Mouse (Mus musculus) left cerebral cortex, postnatal 4 days (tissue): ENCODE results near the gene Tnk1. TPM values are rescaled to one million over a fixed set of nuclear protein-coding genes. Genes with fewer than 3 reads are reported as not detected.

Source experiments
- DNase-seq: peaks from one replicate; pipeline ENCODE4 v3.0.0-alpha.2; 2022
- intact Hi-C: fragments of 180-260 bp; cut with DNase I; formaldehyde crosslinking; loops from one replicate; pipeline ENCODE4 v1.15.1; 2025
- total RNA-seq, 2 experiments: library from RNA; stranded (reverse); gene quantifications; 2 replicates each; pipeline ENCODE4 v1.2.3; 2021

Tnk1 gene
- total RNA-seq, 2 experiments from 2014 or later: not detected

GRCm38 (mm10) chr11:69846198-69846680 lies 12.3 kb downstream of the Tnk1 start, which contains the start of gene Plscr3:
Gene Plscr3, plus strand, starts transcription at chr11:69846376.
- peak; percentile 97 for DNase-seq
- intact Hi-C loops: no loop called here

GRCm38 (mm10) chr11:69838714-69839104 lies 19.8 kb downstream of the Tnk1 start:
- no peak for DNase-seq
- intact Hi-C loops: loop anchor here (5.0 kb wide), 1 partner anchor 36 kb away; the partner anchor contains the start of gene Fgf11

GRCm38 (mm10) chr11:69837952-69838713 lies 20.4 kb downstream of the Tnk1 start, which contains the start of gene Tmem256:
Gene Tmem256, plus strand, starts transcription at chr11:69838514.
- DNase-seq: peak; percentile 98
- intact Hi-C loops: loop anchor here (5.0 kb wide), 1 partner anchor 36 kb away; the partner anchor contains the start of gene Fgf11

GRCm38 (mm10) chr11:69837604-69837951 lies 21.0 kb downstream of the Tnk1 start, which contains the start of gene Nlgn2:
Gene Nlgn2, minus strand, starts transcription at chr11:69837784.
- intact Hi-C loops: loop anchor here (5.0 kb wide), 1 partner anchor 35 kb away; the partner anchor contains the start of gene Fgf11
- DNase-seq: peak; percentile 89

- intact Hi-C loops: loop anchor here (5.0 kb wide), 1 partner anchor 35 kb away; the partner anchor contains the start of gene Fgf11
- DNase-seq: peak; percentile 44
These were observed 21.6 kb downstream of the Tnk1 start for GRCm38 (mm10) chr11:69836703-69837576.

GRCm38 (mm10) chr11:69835966-69836335 lies 22.6 kb downstream of the Tnk1 start:
- intact Hi-C loops: loop anchor here (5.0 kb wide), 1 partner anchor 34 kb away; the partner anchor contains the start of gene Fgf11

GRCm38 (mm10) chr11:69835326-69835965 lies 23.1 kb downstream of the Tnk1 start:
- no peak for DNase-seq
- intact Hi-C loops: loop anchor here (5.0 kb wide), 1 partner anchor 33 kb away; the partner anchor contains the start of gene Fgf11

More at GRCm38 (mm10) chr11:69835966-69836335, 22.6 kb downstream of the Tnk1 start:
- no peak for DNase-seq

GRCm38 (mm10) chr11:69834001-69834549 lies 24.5 kb downstream of the Tnk1 start:
- intact Hi-C loops: no loop called here
- no peak for DNase-seq

- DNase-seq: no peak
- intact Hi-C loops: no loop called here
These were observed 25.0 kb downstream of the Tnk1 start for GRCm38 (mm10) chr11:69833554-69833953.

- intact Hi-C loops: no loop called here
- no peak for DNase-seq
These were observed 29.7 kb downstream of the Tnk1 start for GRCm38 (mm10) chr11:69828832-69829231.

- no peak for DNase-seq
- intact Hi-C loops: no loop called here
These were observed 35.1 kb downstream of the Tnk1 start for GRCm38 (mm10) chr11:69823456-69823855.

- intact Hi-C loops: no loop called here
- DNase-seq: no peak
These were observed 36.5 kb downstream of the Tnk1 start, which contains the start of gene Spem1 for GRCm38 (mm10) chr11:69822080-69822479. Gene Spem1, minus strand, starts transcription at chr11:69822180.

- no peak for DNase-seq
- intact Hi-C loops: no loop called here
These were observed 39.7 kb downstream of the Tnk1 start for GRCm38 (mm10) chr11:69818871-69819270.

- no peak for DNase-seq
- intact Hi-C loops: no loop called here
These were observed 40.2 kb downstream of the Tnk1 start, which contains the start of gene Spem2 for GRCm38 (mm10) chr11:69818365-69818764. Gene Spem2, minus strand, starts transcription at chr11:69818465.

GRCm38 (mm10) chr11:69816520-69816919 lies 42.0 kb downstream of the Tnk1 start:
- intact Hi-C loops: no loop called here
- no peak for DNase-seq

- DNase-seq: no peak
- intact Hi-C loops: no loop called here
These were observed 43.4 kb downstream of the Tnk1 start, which contains the start of gene Gm39566 for GRCm38 (mm10) chr11:69815155-69815554. Gene Gm39566, minus strand, starts transcription at chr11:69815298.

- intact Hi-C loops: no loop called here
- no peak for DNase-seq
These were observed 48.2 kb downstream of the Tnk1 start for GRCm38 (mm10) chr11:69810280-69810679.

- intact Hi-C loops: no loop called here
- no peak for DNase-seq
These were observed 50.9 kb downstream of the Tnk1 start for GRCm38 (mm10) chr11:69807641-69808040.

- no peak for DNase-seq
- intact Hi-C loops: no loop called here
These were observed 52.2 kb downstream of the Tnk1 start for GRCm38 (mm10) chr11:69806378-69806777.
